Mouse (Mus musculus): Measurements from ENCODE around the gene Hexa.
A peak's percentile ranks its signal among the peaks of the same experiment; 100 is the strongest.

GRCm38 (mm10) chr9:59605967-59606366 is 66.6 kb downstream of the Hexa start:
- TF ChIP-seq POLR2AphosphoS2 (IDR thresholded peaks at IDR 0.05; ENCODE audit: low read length) (no peak), CTCF (IDR thresholded peaks at IDR 0.05 in 2 of 3, conservative IDR thresholded peaks at IDR 0.05 in 1 of 3; ENCODE audit: control insufficient read depth in 1 of 3, insufficient read depth in 1 of 3, low read depth in 2 of 3, low read length in 3 of 3, poor library complexity in 1 of 3, severe bottlenecking in 1 of 3) (peak in 1 of 3 experiments; percentile 1; a peak in 1 of 6 replicates), ETS1 (IDR thresholded peaks at IDR 0.05; ENCODE audit: low read depth, low read length) (no peak), MXI1 (IDR thresholded peaks at IDR 0.05; ENCODE audit: low read depth, low read length) (no peak)
